Mouse (Mus musculus) ES-Bruce4 (cell line): ENCODE measurements around the gene Entpd7. TPM values are rescaled to one million over a fixed set of nuclear protein-coding genes. Genes with fewer than 3 reads are reported as not detected.

Experiments used
- H3K27ac ChIP-seq: 2 replicates; pipeline ENCODE4 v1.5.1; 2012; ENCODE audit warnings: low read length, inconsistent platforms; ENCODE audit not compliant: insufficient read depth
- H3K27me3 ChIP-seq: 2 replicates; pipeline ENCODE4 v1.6.1; 2012; ENCODE audit warnings: mild to moderate bottlenecking, low read length, inconsistent platforms; ENCODE audit not compliant: control insufficient read depth, poor library complexity, insufficient read depth, severe bottlenecking
- H3K36me3 ChIP-seq: 2 replicates; pipeline ENCODE4 v1.6.1; 2012; ENCODE audit warnings: inconsistent platforms, mild to moderate bottlenecking, low read length, moderate library complexity; ENCODE audit not compliant: control insufficient read depth, poor library complexity, insufficient read depth, severe bottlenecking
- H3K4me1 ChIP-seq: one replicate; pipeline ENCODE4 v1.8.1; 2011; ENCODE audit warnings: low read length; ENCODE audit not compliant: control insufficient read depth, insufficient read depth
- H3K4me3 ChIP-seq: 2 replicates; pipeline ENCODE4 v1.5.1; 2011; ENCODE audit warnings: low read depth, mild to moderate bottlenecking, low read length
- H3K9ac ChIP-seq: 2 replicates; pipeline ENCODE4 v1.6.1; 2012; ENCODE audit warnings: low read depth, mild to moderate bottlenecking, inconsistent platforms; ENCODE audit not compliant: poor library complexity, severe bottlenecking
- H3K9me3 ChIP-seq: replicated peaks from 2 replicates; pipeline ENCODE4 v1.6.1; 2012; ENCODE audit warnings: mild to moderate bottlenecking, low read length, inconsistent platforms; ENCODE audit not compliant: control insufficient read depth, poor library complexity, insufficient read depth, severe bottlenecking
- CTCF ChIP-seq: IDR thresholded peaks from one replicate; pipeline ENCODE4 v1.8.1; 2011; ENCODE audit warnings: low read depth, low read length
- EP300 ChIP-seq: IDR thresholded peaks from 2 replicates; pipeline ENCODE4 v1.6.1; 2011; ENCODE audit warnings: low read depth, low read length; ENCODE audit not compliant: insufficient read depth
- POLR2A ChIP-seq: IDR thresholded peaks from one replicate; pipeline ENCODE4 v1.8.1; 2011; ENCODE audit warnings: low read length; ENCODE audit not compliant: insufficient read depth
- polyA plus RNA-seq: library from polyadenylated mRNA; stranded (reverse); fragments of >200 nt; gene quantifications from 2 replicates; pipeline ENCODE4 v1.2.4, GENCODE M21; 2011; ENCODE audit warnings: low read depth; ENCODE audit not compliant: missing spikeins, insufficient read depth, insufficient read length

Gene Entpd7
- polyA plus RNA-seq, 1 experiment, result 6.5 TPM

DNA sequence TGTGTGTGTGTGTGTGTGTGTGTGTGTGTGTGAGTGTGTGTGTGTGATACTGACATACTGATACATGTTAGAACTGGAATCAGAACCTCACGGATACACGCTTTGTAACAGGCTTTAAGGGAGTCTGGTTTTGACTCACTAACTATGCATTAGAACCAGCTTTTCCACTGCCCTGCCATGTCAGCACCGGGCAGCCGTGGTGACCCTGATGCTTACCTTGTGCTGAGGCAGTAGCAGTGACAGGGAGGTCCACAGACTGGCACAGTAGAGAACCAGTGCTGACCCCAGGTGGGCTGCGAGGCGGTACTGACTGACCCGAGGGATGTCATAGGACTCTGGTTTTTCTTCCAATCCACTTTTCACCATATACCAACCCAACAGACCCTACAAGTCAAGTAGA lies 53.9 kb downstream of the Entpd7 start:
- Histone ChIP-seq H3K9ac (no peak overlapping the region), H3K27me3 (no peaks in the 10 kb centered on the region), H3K9me3 (no peaks in the 10 kb centered on the region), H3K4me3 (no peak overlapping the region), H3K36me3 (peaks cover 28% of the 10 kb centered on the region), H3K4me1 (no peaks in the 10 kb centered on the region), H3K27ac (no peak overlapping the region)
- TF ChIP-seq EP300 (no peak), CTCF (no peak), POLR2A (no peak)

DNA sequence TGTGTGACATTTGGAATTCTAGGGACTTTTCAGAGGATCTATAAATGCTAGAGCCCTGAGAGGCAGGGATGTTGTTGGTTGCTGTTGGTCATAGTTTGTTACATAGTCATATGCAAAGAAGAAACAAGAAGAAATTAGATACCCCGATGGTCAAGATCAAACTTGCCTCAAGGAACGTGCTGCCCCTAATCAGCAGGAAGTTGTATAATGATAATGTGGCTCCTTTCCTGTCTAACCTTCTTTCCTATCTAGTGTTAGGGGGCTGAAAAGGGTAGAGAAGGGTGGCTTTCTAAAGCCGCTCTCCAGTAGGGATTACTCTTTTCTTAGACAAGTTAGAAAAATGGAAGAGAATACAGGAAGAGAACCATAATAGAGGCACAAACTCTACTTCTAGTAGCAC lies 56.3 kb downstream of the Entpd7 start:
- H3K36me3 ChIP-seq, result peaks cover 28% of the 10 kb centered on the region
- no peak for TF ChIP-seq POLR2A
- TF ChIP-seq EP300, result no peak
- TF ChIP-seq CTCF, result no peak
- no peak overlapping the region for H3K4me3 ChIP-seq

DNA sequence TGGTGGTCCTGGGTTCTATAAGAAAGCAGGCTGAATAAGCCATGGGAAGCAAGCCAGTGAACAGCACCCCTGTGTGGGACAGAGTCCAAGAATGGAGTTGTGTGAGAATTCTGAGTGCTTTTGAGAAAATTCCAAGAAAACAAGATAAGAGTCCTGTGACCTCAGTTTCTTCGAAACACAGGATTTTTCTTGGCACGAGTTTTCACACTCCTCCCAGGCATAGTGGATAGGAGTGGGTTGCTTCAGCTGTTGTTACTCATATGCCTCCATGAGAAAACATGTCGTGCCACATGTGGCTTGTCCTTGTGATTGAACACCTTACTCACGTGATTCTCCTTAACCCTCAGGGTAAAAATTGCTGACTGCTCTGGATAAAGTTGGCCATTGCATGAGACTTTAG lies 58.4 kb downstream of the Entpd7 start:
- Histone ChIP-seq H3K27me3 (no peaks in the 10 kb centered on the region), H3K4me1 (no peaks in the 10 kb centered on the region), H3K9ac (no peak overlapping the region), H3K27ac (no peak overlapping the region), H3K4me3 (no peak overlapping the region), H3K36me3 (peaks cover 28% of the 10 kb centered on the region), H3K9me3 (no peaks in the 10 kb centered on the region)
- TF ChIP-seq POLR2A, result no peak

More for the DNA sequence above, 56.3 kb downstream of the Entpd7 start:
- Histone ChIP-seq H3K9ac (no peak overlapping the region), H3K27me3 (no peaks in the 10 kb centered on the region), H3K9me3 (no peaks in the 10 kb centered on the region), H3K27ac (no peak overlapping the region), H3K4me1 (no peaks in the 10 kb centered on the region)

DNA sequence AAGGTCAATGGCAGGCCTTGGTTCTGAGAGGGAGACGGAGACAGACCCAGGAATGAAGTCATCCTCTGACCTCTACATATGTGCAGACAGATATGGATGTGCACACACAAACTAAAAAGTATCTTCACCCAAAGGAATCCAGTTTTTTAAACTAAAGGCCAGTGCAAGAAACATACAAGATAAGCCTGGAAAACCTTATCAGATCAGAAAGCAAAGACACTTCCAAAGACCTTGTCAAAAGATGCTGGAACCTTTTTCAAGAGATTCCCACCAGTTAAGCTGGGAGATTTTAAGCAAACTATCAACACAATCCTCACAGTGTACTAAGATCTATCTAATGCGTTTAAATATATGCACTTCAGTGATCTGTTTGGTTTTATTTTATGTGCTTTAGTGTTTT lies 60.5 kb downstream of the Entpd7 start:
- Histone ChIP-seq H3K27me3 (no peaks in the 10 kb centered on the region), H3K27ac (no peak overlapping the region), H3K4me3 (no peak overlapping the region), H3K9ac (no peak overlapping the region), H3K4me1 (no peaks in the 10 kb centered on the region), H3K36me3 (peaks cover 22% of the 10 kb centered on the region), H3K9me3 (no peaks in the 10 kb centered on the region)
- TF ChIP-seq POLR2A, result no peak
- no peak for TF ChIP-seq CTCF
- no peak for TF ChIP-seq EP300

DNA sequence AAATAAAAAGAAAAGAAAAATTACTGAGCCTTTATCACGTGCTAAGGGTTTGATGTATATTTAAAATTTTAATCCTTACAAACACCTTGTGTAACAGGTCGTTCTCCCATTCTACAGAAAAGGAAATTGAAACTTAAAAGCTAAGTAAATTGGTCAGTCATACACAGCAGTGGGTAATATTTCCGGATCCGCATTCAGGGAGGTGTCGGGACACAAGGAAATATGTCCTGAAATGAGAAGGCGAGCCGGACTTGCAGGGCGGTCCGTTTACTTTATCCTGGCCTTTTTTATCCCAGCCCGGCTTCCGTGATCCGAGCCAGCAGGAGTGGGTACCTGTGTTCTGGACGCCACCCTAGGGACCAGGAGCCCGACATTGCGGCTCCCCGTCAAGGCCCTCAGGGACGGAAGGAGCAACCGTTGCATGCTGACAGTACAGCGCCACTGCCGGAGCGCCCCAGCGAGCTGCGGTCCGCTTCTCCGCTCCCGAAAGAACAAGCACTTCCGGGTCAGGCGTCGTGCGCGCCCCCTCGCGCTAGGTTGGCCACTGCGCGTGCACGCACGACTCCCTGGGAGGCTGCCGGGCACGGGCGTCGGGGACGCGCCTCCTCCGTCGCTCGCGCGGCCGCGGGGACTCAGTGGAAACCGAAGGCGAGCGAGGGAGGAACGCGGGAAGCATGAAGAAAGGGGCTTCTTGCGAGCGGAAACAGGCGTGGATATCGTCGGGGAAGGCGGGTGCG lies 63.2 kb downstream of the Entpd7 start, which contains the start of the genes Cutc and Cox15:
TSS of gene Cutc (plus strand) at position 508 of the 737 bp plus-strand sequence.
TSS of gene Cox15 (minus strand) at position 512 of the 737 bp plus-strand sequence.
- H3K27ac ChIP-seq, result no peak within 1 kb of the TSS
- H3K27me3 ChIP-seq, result no peaks in the 10 kb centered on the region
- H3K36me3 ChIP-seq, result peaks cover 5% of the 10 kb centered on the region; the same call in 1 of the 2 replicates
- no peak for TF ChIP-seq POLR2A
- TF ChIP-seq CTCF, result no peak
- H3K4me3 ChIP-seq, result peak within 1 kb of the TSS; percentile 81
- H3K4me1 ChIP-seq, result no peaks in the 10 kb centered on the region
- no peaks in the 10 kb centered on the region for H3K9me3 ChIP-seq
- H3K9ac ChIP-seq, result peak within 1 kb of the TSS; percentile 70

DNA sequence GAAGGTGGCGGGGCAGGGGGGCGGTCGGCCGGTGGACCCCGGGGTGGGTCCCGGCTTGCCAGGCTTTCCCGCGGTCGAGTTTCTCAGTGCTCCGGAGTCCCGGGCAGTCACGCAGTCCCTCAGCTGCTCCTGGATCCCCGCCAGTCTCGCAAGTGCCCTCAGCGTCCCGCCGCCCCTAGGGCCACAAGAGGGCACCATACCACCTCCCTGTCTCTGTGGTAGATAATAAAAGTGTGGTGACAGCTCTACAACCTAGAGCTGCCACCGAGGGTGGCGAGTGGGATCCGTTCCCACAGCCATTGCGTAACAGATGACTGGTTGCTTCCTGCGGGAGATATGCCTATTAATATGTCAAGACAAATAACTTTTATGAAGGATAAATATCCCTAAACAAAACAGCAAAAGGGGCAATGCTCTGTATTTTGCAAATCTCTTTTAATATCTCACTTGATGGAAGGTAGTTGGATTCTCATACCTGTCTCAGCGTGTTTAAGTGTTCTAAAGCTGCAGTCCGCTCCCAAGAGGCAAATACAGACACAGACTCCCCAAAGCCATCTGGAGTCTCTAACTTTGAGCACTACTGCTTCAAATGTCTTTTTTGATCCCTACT lies 63.9 kb downstream of the Entpd7 start:
- TF ChIP-seq CTCF (peak; percentile 67), EP300 (no peak)
- H3K9ac ChIP-seq, result peak overlapping the region; percentile 70
- H3K9me3 ChIP-seq, result no peaks in the 10 kb centered on the region
- peaks cover 4% of the 10 kb centered on the region; the same call in 1 of the 2 replicates for H3K36me3 ChIP-seq
- H3K27ac ChIP-seq, result no peak overlapping the region
- no peaks in the 10 kb centered on the region for H3K4me1 ChIP-seq
- no peaks in the 10 kb centered on the region for H3K27me3 ChIP-seq
- H3K4me3 ChIP-seq, result peak overlapping the region; percentile 81
